Mouse (Mus musculus): ENCODE results near the gene Tm4sf4. TPM values are rescaled to one million over a fixed set of nuclear protein-coding genes. Genes with fewer than 3 reads are reported as not detected.

Gene Tm4sf4
- polyA plus RNA-seq, 1 experiment from 2014 or later: 1.5 TPM

- Histone ChIP-seq H3K4me1 (peaks cover 29% of the 10 kb centered on the region; the same call in 1 of the 2 replicates), H3K4me3 (no peak overlapping the region), H3K36me3 (no peaks in the 10 kb centered on the region), H3K27ac (no peak overlapping the region), H3K27me3 (ENCODE audit: insufficient read depth, poor library complexity, severe bottlenecking) (no peaks in the 10 kb centered on the region), H3K9me3 (no peaks in the 10 kb centered on the region)
- DNase-seq (ENCODE audit: low spot score): no peak
- 76% methylated on average over 4 of the region's 4 CpGs for WGBS
These were observed 61.0 kb downstream of the Tm4sf4 start for GRCm38 (mm10) chr3:57486068-57486467.

GRCm38 (mm10) chr3:57487455-57488153, 62.5 kb downstream of the Tm4sf4 start:
- Histone ChIP-seq H3K4me1 (peaks cover 29% of the 10 kb centered on the region; the same call in 1 of the 2 replicates), H3K27me3 (ENCODE audit: insufficient read depth, poor library complexity, severe bottlenecking) (no peaks in the 10 kb centered on the region), H3K36me3 (no peaks in the 10 kb centered on the region), H3K4me3 (no peak overlapping the region), H3K9me3 (no peaks in the 10 kb centered on the region), H3K27ac (peak overlapping the region; percentile 52; the same call in 1 of the 2 replicates)
- 44% methylated on average over 8 of the region's 8 CpGs for WGBS
- DNase-seq (ENCODE audit: low spot score): peak; percentile 78

Other genes with a start within 250 kb of the Tm4sf4 start
- gene Tm4sf1, start 123.3 kb upstream of the Tm4sf4 start, polyA plus RNA-seq (2016; fragmentation: Nextera tagmentation; extraction: Ambion mirVana): 27.3 and 78.6 TPM in 2 replicates
- gene Wwtr1, start 150.6 kb downstream of the Tm4sf4 start, polyA plus RNA-seq (2016; fragmentation: Nextera tagmentation; extraction: Ambion mirVana): 11.5 and 11.9 TPM in 2 replicates
- 55.2 and 70.2 TPM in 2 replicates for gene Commd2, start 226.4 kb downstream of the Tm4sf4 start, polyA plus RNA-seq (2016; fragmentation: Nextera tagmentation; extraction: Ambion mirVana)